Mouse (Mus musculus) subcutaneous adipose tissue, adult 2 months (tissue): ENCODE measurements around the gene Vmn1r100. TPM values are rescaled to one million over a fixed set of nuclear protein-coding genes. Genes with fewer than 3 reads are reported as not detected.

ENCODE experiments used
- polyA plus RNA-seq: library from polyadenylated mRNA; depleted of rRNA; stranded (reverse); fragments of >200 nt; gene quantifications from 2 replicates; pipeline ENCODE4 v1.2.3, GENCODE M21; 2012; ENCODE audit warnings: low replicate concordance; rRNA removed

The Vmn1r100 gene
- polyA plus RNA-seq: not detected in 2 replicates

DNA sequence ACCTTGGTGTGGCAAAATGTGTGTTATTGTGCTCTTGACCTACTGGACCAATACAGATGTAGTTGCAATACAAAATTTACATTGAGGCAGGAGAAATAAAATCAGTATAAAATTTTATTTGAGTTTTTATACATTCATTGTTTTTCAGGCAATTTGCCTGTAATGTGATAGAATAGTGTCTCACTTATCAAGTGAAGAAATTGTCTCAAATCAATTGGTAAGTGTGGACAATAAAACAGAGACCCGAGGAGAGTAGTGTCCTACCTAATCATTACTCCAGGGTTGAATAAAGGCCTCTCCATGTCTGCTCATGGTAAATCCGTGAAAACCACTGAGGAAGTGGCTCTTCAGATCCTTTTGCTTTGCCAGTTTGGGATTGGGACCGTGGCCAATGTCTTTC is at the start of gene Vmn1r100:
Vmn1r100 (plus strand) TSS at position 301 of the 400 bp plus-strand sequence.

DNA sequence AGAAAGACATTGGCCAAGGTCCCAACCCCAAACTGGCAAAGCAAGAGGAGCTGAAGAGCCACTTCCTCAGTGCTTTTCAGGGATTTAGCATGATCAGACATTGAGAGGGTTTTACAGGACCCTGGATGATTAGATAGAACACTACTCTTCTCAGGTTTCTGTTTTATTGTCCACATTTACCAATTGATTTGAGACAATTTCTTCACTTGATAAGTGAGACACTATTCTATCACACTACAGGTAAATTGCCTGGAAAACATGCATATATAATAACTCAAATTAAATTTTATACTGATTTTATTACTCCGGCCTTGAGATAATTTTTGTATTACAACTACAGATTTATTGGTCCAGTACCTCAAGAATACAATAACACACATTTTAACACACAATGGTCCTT is 42.4 kb upstream of the Vmn1r100 start, which contains the start of gene Gm5728:
Gm5728 (minus strand) TSS at position 101 of the 400 bp plus-strand sequence.

DNA sequence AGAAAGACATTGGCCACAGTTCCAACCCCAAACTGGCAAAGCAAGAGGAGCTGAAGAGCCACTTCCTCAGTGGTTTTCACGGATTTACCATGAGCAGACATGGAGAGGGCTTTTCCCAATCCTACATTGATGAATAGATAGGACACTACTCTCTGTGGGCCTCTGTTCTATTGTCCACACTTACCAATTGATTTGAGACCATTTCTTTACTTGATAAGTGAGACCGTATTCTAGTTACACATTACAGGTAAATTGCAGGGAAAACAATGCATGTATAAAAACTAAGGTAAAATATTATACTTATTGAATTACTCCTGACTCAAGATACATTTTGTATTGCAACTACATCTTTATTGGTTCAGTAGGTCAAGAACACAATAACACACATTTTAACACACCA is 24.8 kb downstream of the Vmn1r100 start, which contains the start of gene Vmn1r101:
Vmn1r101 (minus strand) TSS at position 101 of the 400 bp plus-strand sequence.

Other genes starting within 250 kb of the Vmn1r100 start
- gene Vmn1r94, start 249.6 kb upstream of the Vmn1r100 start, polyA plus RNA-seq: not detected in 2 replicates
- gene Vmn1r95, start 224.2 kb upstream of the Vmn1r100 start, polyA plus RNA-seq: not detected in 2 replicates
- not detected in 2 replicates for gene Gm6164, start 212.3 kb upstream of the Vmn1r100 start, polyA plus RNA-seq
- gene Gm4498, start 184.1 kb upstream of the Vmn1r100 start, polyA plus RNA-seq: not detected in 2 replicates
- gene Gm5890, start 155.1 kb upstream of the Vmn1r100 start, polyA plus RNA-seq: not detected in 2 replicates
- gene Gm4133, start 83.9 kb upstream of the Vmn1r100 start, polyA plus RNA-seq: not detected in 2 replicates
- gene Gm5728, start 42.5 kb upstream of the Vmn1r100 start, polyA plus RNA-seq: not detected in 2 replicates
- gene Vmn1r101, start 24.7 kb downstream of the Vmn1r100 start, polyA plus RNA-seq: not detected in 2 replicates
- not detected in 2 replicates for gene Gm10670, start 57.0 kb downstream of the Vmn1r100 start, polyA plus RNA-seq
- gene Vmn1r103, start 92.6 kb downstream of the Vmn1r100 start, polyA plus RNA-seq: not detected in 2 replicates
- not detected in 2 replicates for gene Vmn1r104, start 115.9 kb downstream of the Vmn1r100 start, polyA plus RNA-seq
- gene Gm5726, start 127.8 kb downstream of the Vmn1r100 start, polyA plus RNA-seq: not detected in 2 replicates
- gene Gm4141, start 158.3 kb downstream of the Vmn1r100 start, polyA plus RNA-seq: not detected in 2 replicates
- gene Gm4513, start 181.1 kb downstream of the Vmn1r100 start, polyA plus RNA-seq: not detected in 2 replicates